Mouse (Mus musculus): ENCODE results near the gene Igfbp7.

DNA sequence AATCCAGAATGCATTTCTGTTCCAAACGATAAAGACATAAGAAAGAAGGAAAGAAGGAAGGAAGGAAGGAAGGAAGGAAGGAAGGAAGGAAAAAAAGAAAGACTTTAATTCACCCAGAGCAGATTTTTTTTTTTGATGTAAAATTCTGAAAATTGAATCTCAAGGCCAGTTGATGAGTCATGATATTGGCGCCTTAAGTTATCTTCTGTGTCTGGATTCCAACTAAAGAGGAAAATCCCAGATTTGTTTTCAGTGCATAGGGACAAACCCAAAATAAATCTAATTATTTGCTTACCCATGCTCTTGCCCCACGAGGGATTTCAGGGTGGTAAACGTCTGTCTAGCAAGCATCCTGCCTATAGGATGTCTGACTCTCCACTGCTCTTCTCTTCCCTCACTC lies 46.8 kb downstream of the Igfbp7 start:
- TF ChIP-seq POLR2A (IDR thresholded peaks at IDR 0.05; ENCODE audit: low read depth, low read length) (no peak), CTCF (conservative IDR thresholded peaks at IDR 0.05; ENCODE audit: insufficient read depth, insufficient read length, low read depth, low read length) (no peak)
